Mouse (Mus musculus) lung, adult 2 months (tissue): ENCODE measurements around the gene Icam2.

Source experiments
- CTCF ChIP-seq: fragments of 200-500 bp; IDR thresholded peaks from 2 replicates; pipeline ENCODE4 v1.5.1; 2011; ENCODE audit warnings: mild to moderate bottlenecking, low read length, control low read depth; ENCODE audit not compliant: insufficient read depth
- POLR2A ChIP-seq: fragments of 200-500 bp; IDR thresholded peaks from 2 replicates; pipeline ENCODE4 v1.6.1; 2011; ENCODE audit warnings: low read depth, mild to moderate bottlenecking, control low read depth, low read length, borderline replicate concordance; ENCODE audit errors: extremely low read depth

DNA sequence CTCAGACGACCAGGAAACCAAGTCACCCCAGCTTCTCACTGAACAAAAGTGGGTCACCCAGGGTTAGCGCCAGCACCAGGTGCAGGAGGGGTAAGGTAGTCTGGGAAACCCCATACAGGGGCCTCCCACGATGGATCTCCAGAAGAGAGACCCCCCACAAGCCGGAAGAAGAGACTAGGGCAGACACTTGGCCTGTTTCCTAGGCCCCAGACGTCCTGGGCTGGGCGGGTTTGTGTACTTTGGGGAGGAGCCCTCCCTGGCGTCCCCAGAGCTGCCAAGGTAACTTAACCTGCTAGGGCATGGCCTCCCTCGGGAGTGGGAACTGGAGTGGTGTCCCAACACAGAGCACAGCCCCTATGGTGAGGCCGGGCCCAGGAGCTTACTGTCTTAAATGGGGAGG, 13.3 kb downstream of the Icam2 start:
- TF ChIP-seq POLR2A (no peak), CTCF (no peak)
